Mouse (Mus musculus): ENCODE data around the gene Shc3. TPM values are rescaled to one million over a fixed set of nuclear protein-coding genes. Genes with fewer than 3 reads are reported as not detected.
A peak's percentile ranks its signal among the peaks of the same experiment; 100 is the strongest.

The Shc3 gene
- total and polyA plus RNA-seq, 3 experiments = 0.80 to 2.1 (median 0.91) TPM

GRCm38 (mm10) chr13:51567411-51567851 lies 1.8 kb downstream of the Shc3 start:
- DNase-seq = peak; percentile 21 to 56
- under 1% methylated on average over 38 of the region's 38 CpGs for WGBS
- intact Hi-C loops (cut with DNase I) = no loop called here

GRCm38 (mm10) chr13:51567078-51567395 lies 2.2 kb downstream of the Shc3 start:
- 1% methylated on average over 42 of the region's 42 CpGs for WGBS
- no peaks in the 10 kb centered on the region for H3K79me2 ChIP-seq (replicated peaks; ENCODE audit: control insufficient read depth, insufficient read depth, low read length)
- peaks cover 12% of the 10 kb centered on the region; the same call in 1 of the 2 replicates for H3K27me3 ChIP-seq (ENCODE audit: control insufficient read depth, insufficient read depth, low read length)
- intact Hi-C loops (cut with DNase I) = no loop called here
- no peaks in the 10 kb centered on the region for H3K36me3 ChIP-seq (ENCODE audit: control insufficient read depth, insufficient read depth, low read length)
- peaks cover 2% of the 10 kb centered on the region; the same call in 1 of the 2 replicates for H3K4me1 ChIP-seq (ENCODE audit: control insufficient read depth, insufficient read depth, low read length)
- H3K9ac ChIP-seq (ENCODE audit: low read depth, low read length) = peak overlapping the region; percentile 66
- no peak for DNase-seq
- H3K27ac ChIP-seq = no peak overlapping the region; the same call in 1 of the 2 replicates
- peak overlapping the region; percentile 50 for H3K4me3 ChIP-seq
- TF ChIP-seq EP300 (IDR thresholded peaks at IDR 0.05; ENCODE audit: insufficient read depth, low read depth, low read length) (no peak), POLR2A (IDR thresholded peaks at IDR 0.05; ENCODE audit: insufficient read depth, low read depth, low read length) (no peak), CTCF (IDR thresholded peaks at IDR 0.05) (no peak)

More at GRCm38 (mm10) chr13:51567411-51567851, 1.8 kb downstream of the Shc3 start:
- Histone ChIP-seq H3K4me3 (peak overlapping the region; percentile 50), H3K9ac (ENCODE audit: low read depth, low read length) (peak overlapping the region; percentile 66), H3K27me3 (ENCODE audit: control insufficient read depth, insufficient read depth, low read length) (peaks cover 12% of the 10 kb centered on the region; the same call in 1 of the 2 replicates), H3K27ac (peak overlapping the region; percentile 12; the same call in 1 of the 2 replicates), H3K36me3 (ENCODE audit: control insufficient read depth, insufficient read depth, low read length) (no peaks in the 10 kb centered on the region), H3K79me2 (replicated peaks; ENCODE audit: control insufficient read depth, insufficient read depth, low read length) (no peaks in the 10 kb centered on the region), H3K4me1 (ENCODE audit: control insufficient read depth, insufficient read depth, low read length) (peaks cover 2% of the 10 kb centered on the region; the same call in 1 of the 2 replicates)
- TF ChIP-seq POLR2A (IDR thresholded peaks at IDR 0.05; ENCODE audit: insufficient read depth, low read depth, low read length) (no peak), CTCF (IDR thresholded peaks at IDR 0.05) (no peak)

GRCm38 (mm10) chr13:51566371-51567077 lies 2.7 kb downstream of the Shc3 start:
- Histone ChIP-seq H3K27me3 (ENCODE audit: control insufficient read depth, insufficient read depth, low read length) (peaks cover 12% of the 10 kb centered on the region; the same call in 1 of the 2 replicates), H3K27ac (no peak overlapping the region), H3K4me3 (peak overlapping the region; percentile 50; the same call in 1 of the 2 replicates), H3K9ac (ENCODE audit: low read depth, low read length) (peak overlapping the region; percentile 66), H3K36me3 (ENCODE audit: control insufficient read depth, insufficient read depth, low read length) (no peaks in the 10 kb centered on the region), H3K4me1 (ENCODE audit: control insufficient read depth, insufficient read depth, low read length) (peaks cover 2% of the 10 kb centered on the region; the same call in 1 of the 2 replicates), H3K79me2 (replicated peaks; ENCODE audit: control insufficient read depth, insufficient read depth, low read length) (no peaks in the 10 kb centered on the region)
- WGBS = 15% methylated on average over 22 of the region's 22 CpGs
- peak in 1 of 2 experiments; percentile 22 for DNase-seq
- intact Hi-C loops (cut with DNase I) = no loop called here
- no peak for TF ChIP-seq CTCF (IDR thresholded peaks at IDR 0.05)
- TF ChIP-seq EP300 (IDR thresholded peaks at IDR 0.05; ENCODE audit: insufficient read depth, low read depth, low read length) = no peak
- TF ChIP-seq POLR2A (IDR thresholded peaks at IDR 0.05; ENCODE audit: insufficient read depth, low read depth, low read length) = no peak

GRCm38 (mm10) chr13:51564741-51565140 lies 4.5 kb downstream of the Shc3 start:
- TF ChIP-seq POLR2A (IDR thresholded peaks at IDR 0.05; ENCODE audit: insufficient read depth, low read depth, low read length) (no peak), EP300 (IDR thresholded peaks at IDR 0.05; ENCODE audit: insufficient read depth, low read depth, low read length) (no peak), CTCF (IDR thresholded peaks at IDR 0.05) (no peak)
- intact Hi-C loops (cut with DNase I) = loop anchor here (5.0 kb wide), 1 partner anchor 53 kb away; no protein-coding TSS in a partner anchor
- H3K27me3 ChIP-seq (ENCODE audit: control insufficient read depth, insufficient read depth, low read length) = peaks cover 12% of the 10 kb centered on the region; the same call in 1 of the 2 replicates

GRCm38 (mm10) chr13:51553343-51553742 lies 15.9 kb downstream of the Shc3 start:
- Histone ChIP-seq H3K79me2 (replicated peaks; ENCODE audit: control insufficient read depth, insufficient read depth, low read length) (no peaks in the 10 kb centered on the region), H3K27ac (no peak overlapping the region), H3K9ac (ENCODE audit: low read depth, low read length) (no peak overlapping the region), H3K27me3 (ENCODE audit: control insufficient read depth, insufficient read depth, low read length) (no peaks in the 10 kb centered on the region), H3K4me3 (no peak overlapping the region), H3K4me1 (ENCODE audit: control insufficient read depth, insufficient read depth, low read length) (no peaks in the 10 kb centered on the region), H3K36me3 (ENCODE audit: control insufficient read depth, insufficient read depth, low read length) (no peaks in the 10 kb centered on the region)
- TF ChIP-seq EP300 (IDR thresholded peaks at IDR 0.05; ENCODE audit: insufficient read depth, low read depth, low read length) (no peak), CTCF (IDR thresholded peaks at IDR 0.05) (no peak), POLR2A (IDR thresholded peaks at IDR 0.05; ENCODE audit: insufficient read depth, low read depth, low read length) (no peak)
- intact Hi-C loops (cut with DNase I) = no loop called here
- no peak for DNase-seq
- WGBS = 86% methylated on average over 11 of the region's 11 CpGs

More at GRCm38 (mm10) chr13:51564741-51565140, 4.5 kb downstream of the Shc3 start:
- Histone ChIP-seq H3K4me1 (ENCODE audit: control insufficient read depth, insufficient read depth, low read length) (peaks cover 2% of the 10 kb centered on the region; the same call in 1 of the 2 replicates), H3K36me3 (ENCODE audit: control insufficient read depth, insufficient read depth, low read length) (no peaks in the 10 kb centered on the region), H3K27ac (no peak overlapping the region), H3K9ac (ENCODE audit: low read depth, low read length) (no peak overlapping the region), H3K79me2 (replicated peaks; ENCODE audit: control insufficient read depth, insufficient read depth, low read length) (no peaks in the 10 kb centered on the region), H3K4me3 (no peak overlapping the region)
- 71% methylated on average over 6 of the region's 6 CpGs for WGBS
- no peak for DNase-seq

- Histone ChIP-seq H3K36me3 (ENCODE audit: control insufficient read depth, insufficient read depth, low read length) (no peaks in the 10 kb centered on the region), H3K9ac (ENCODE audit: low read depth, low read length) (no peak overlapping the region), H3K79me2 (replicated peaks; ENCODE audit: control insufficient read depth, insufficient read depth, low read length) (no peaks in the 10 kb centered on the region), H3K27me3 (ENCODE audit: control insufficient read depth, insufficient read depth, low read length) (no peaks in the 10 kb centered on the region), H3K27ac (no peak overlapping the region), H3K4me3 (no peak overlapping the region), H3K4me1 (ENCODE audit: control insufficient read depth, insufficient read depth, low read length) (no peaks in the 10 kb centered on the region)
- intact Hi-C loops (cut with DNase I) = no loop called here
- 75% methylated on average over 3 of the region's 3 CpGs for WGBS
- no peak for DNase-seq
- TF ChIP-seq POLR2A (IDR thresholded peaks at IDR 0.05; ENCODE audit: insufficient read depth, low read depth, low read length) = no peak
- no peak for TF ChIP-seq CTCF (IDR thresholded peaks at IDR 0.05)
- no peak for TF ChIP-seq EP300 (IDR thresholded peaks at IDR 0.05; ENCODE audit: insufficient read depth, low read depth, low read length)
Measured at GRCm38 (mm10) chr13:51552233-51552632, 17.0 kb downstream of the Shc3 start.
